Mouse (Mus musculus) neural tube, embryonic 12.5 days (tissue): Measurements from ENCODE around the gene Add1. TPM values are rescaled to one million over a fixed set of nuclear protein-coding genes. Genes with fewer than 3 reads are reported as not detected.
A peak's percentile ranks its signal among the peaks of the same experiment; 100 is the strongest.

ENCODE experiments used
- ATAC-seq: fragments of 200-750 bp; cut with Nextera tagmentation; 2 replicates; pipeline ENCODE4 v1.8.0; 2017; ENCODE audit warnings: low read depth, mild to moderate bottlenecking, moderate TSS enrichment, moderate library complexity; ENCODE audit not compliant: low FRiP score
- H3K27ac ChIP-seq: fragments of 300-500 bp; sonication (generic); 2 replicates; pipeline ENCODE4 v1.5.1; 2016
- H3K27me3 ChIP-seq: fragments of 300-500 bp; sonication (generic); replicated peaks from 2 replicates; pipeline ENCODE4 v1.6.1; 2016; ENCODE audit warnings: mild to moderate bottlenecking
- H3K36me3 ChIP-seq: fragments of 300-500 bp; sonication (generic); 2 replicates; pipeline ENCODE4 v1.6.1; 2016; ENCODE audit warnings: mild to moderate bottlenecking
- H3K4me1 ChIP-seq: fragments of 300-500 bp; sonication (generic); 2 replicates; pipeline ENCODE4 v1.6.1; 2016
- H3K4me2 ChIP-seq: fragments of 300-500 bp; sonication (generic); replicated peaks from 2 replicates; pipeline ENCODE4 v1.6.1; 2016; ENCODE audit warnings: mild to moderate bottlenecking
- H3K4me3 ChIP-seq: fragments of 300-500 bp; sonication (generic); 2 replicates; pipeline ENCODE4 v1.5.1; 2016
- H3K9ac ChIP-seq: fragments of 300-500 bp; sonication (generic); 2 replicates; pipeline ENCODE4 v1.6.1; 2016; ENCODE audit warnings: mild to moderate bottlenecking
- H3K9me3 ChIP-seq: fragments of 300-500 bp; sonication (generic); 2 replicates; pipeline ENCODE4 v1.6.1; 2016; ENCODE audit warnings: mild to moderate bottlenecking
- WGBS: fragments of 180-500 bp; shearing (Covaris S2); methylation state at CpG from one replicate; pipeline ENCODE4 v1.1.7; 2016; 5-methylcytosine and 5-hydroxymethylcytosine counted together
- polyA plus RNA-seq: library from polyadenylated mRNA; unstranded; fragments of >200 nt; fragmentation: Nextera tagmentation; extraction: Ambion mirVana; gene quantifications from 2 replicates; pipeline ENCODE4 v1.2.1, GENCODE M21; 2016

Gene Add1
- polyA plus RNA-seq, 1 experiment from 2014 or later: 218 TPM

DNA sequence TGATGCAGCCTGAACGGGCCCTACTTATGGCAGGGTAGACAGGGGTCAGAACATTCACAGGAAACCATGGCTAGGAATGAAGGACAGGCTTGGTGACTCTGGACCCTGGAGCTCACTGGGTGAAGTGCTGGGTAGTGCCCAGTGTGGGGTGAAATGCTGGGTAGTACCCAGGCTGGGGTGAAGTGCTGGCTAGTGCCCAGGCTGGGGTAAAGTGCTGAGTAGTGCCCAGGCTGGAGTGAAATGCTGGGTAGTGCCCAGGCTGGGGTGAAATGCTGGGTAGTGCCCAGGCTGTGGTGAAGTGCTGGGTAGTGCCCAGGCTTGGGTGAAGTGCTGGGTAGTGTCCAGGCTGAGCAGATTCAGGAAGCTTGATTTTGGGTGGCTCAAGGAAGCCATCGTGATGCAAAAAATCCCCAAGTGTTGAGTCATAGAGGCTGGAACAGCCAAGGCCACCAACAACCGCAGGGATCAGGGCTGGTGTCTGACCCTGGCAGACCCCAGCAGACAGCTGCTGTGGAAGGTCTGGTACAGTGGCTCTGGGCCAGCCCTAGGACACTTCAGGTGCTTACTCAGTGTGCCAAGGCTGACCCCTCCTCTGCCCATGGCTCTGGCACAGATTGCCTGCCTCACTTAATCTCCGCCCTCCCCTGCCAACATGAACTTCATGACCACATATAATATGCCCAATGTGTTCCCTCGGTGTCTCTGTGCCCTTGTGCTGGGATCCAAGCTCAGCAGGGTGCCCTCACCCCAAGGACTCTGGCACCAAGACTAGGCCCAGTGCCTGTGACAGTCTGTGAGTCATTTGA, 38.5 kb upstream of the Add1 start:
- 87% methylated on average over 5 of the region's 5 CpGs for WGBS
- Histone ChIP-seq H3K4me2 (no peak overlapping the region), H3K27ac (no peak overlapping the region), H3K36me3 (no peaks in the 10 kb centered on the region), H3K9ac (no peak overlapping the region), H3K27me3 (no peaks in the 10 kb centered on the region), H3K4me1 (no peaks in the 10 kb centered on the region), H3K9me3 (no peaks in the 10 kb centered on the region), H3K4me3 (no peak overlapping the region)
- no peak for ATAC-seq

- H3K9me3 ChIP-seq: no peaks in the 10 kb centered on the region
Observed at GRCm38 (mm10) chr5:34535831-34536230, 37.6 kb upstream of the Add1 start.

GRCm38 (mm10) chr5:34538079-34538478, 35.4 kb upstream of the Add1 start:
- no peak for ATAC-seq
- H3K27me3 ChIP-seq: no peaks in the 10 kb centered on the region
- 77% methylated on average over 7 of the region's 7 CpGs for WGBS
- H3K9me3 ChIP-seq: no peaks in the 10 kb centered on the region
- no peak overlapping the region for H3K4me3 ChIP-seq
- H3K9ac ChIP-seq: no peak overlapping the region
- no peaks in the 10 kb centered on the region for H3K36me3 ChIP-seq
- no peak overlapping the region for H3K27ac ChIP-seq
- no peak overlapping the region for H3K4me2 ChIP-seq
- no peaks in the 10 kb centered on the region for H3K4me1 ChIP-seq

More at GRCm38 (mm10) chr5:34535831-34536230, 37.6 kb upstream of the Add1 start:
- Histone ChIP-seq H3K36me3 (no peaks in the 10 kb centered on the region), H3K9ac (no peak overlapping the region), H3K4me2 (no peak overlapping the region), H3K27ac (no peak overlapping the region), H3K4me1 (no peaks in the 10 kb centered on the region), H3K4me3 (no peak overlapping the region), H3K27me3 (no peaks in the 10 kb centered on the region)
- 84% methylated on average over 7 of the region's 7 CpGs for WGBS
- ATAC-seq: no peak

GRCm38 (mm10) chr5:34538527-34538926, 34.9 kb upstream of the Add1 start:
- Histone ChIP-seq H3K36me3 (no peaks in the 10 kb centered on the region), H3K9ac (no peak overlapping the region), H3K4me2 (no peak overlapping the region), H3K4me1 (no peaks in the 10 kb centered on the region), H3K27ac (no peak overlapping the region), H3K4me3 (no peak overlapping the region), H3K9me3 (no peaks in the 10 kb centered on the region), H3K27me3 (no peaks in the 10 kb centered on the region)
- no peak for ATAC-seq
- WGBS: 43% methylated on average over 5 of the region's 5 CpGs

DNA sequence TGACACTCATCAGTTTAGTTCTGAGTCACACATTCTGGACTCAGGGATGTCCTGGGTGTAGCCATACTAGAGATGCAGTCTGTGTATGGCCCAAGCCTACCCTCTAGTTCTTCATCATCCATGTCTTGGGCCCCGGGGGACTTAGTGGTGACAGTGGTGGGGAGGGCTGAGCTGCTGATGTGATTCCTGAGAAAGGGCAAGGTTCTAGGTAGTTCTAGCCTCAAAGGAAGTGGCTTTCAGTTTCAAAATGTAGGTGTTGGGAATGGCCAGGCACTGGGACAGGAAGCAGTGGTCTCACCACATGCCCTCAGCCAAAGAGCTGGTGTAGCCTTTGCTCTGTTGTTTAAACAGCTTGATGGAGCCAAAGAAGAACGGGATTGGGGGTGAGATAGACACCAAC, 34.3 kb upstream of the Add1 start:
- H3K36me3 ChIP-seq: no peaks in the 10 kb centered on the region
- ATAC-seq: no peak
- no peak overlapping the region for H3K27ac ChIP-seq
- no peak overlapping the region for H3K9ac ChIP-seq
- H3K4me3 ChIP-seq: no peak overlapping the region
- WGBS: 83% methylated on average over 2 of the region's 2 CpGs
- no peaks in the 10 kb centered on the region for H3K4me1 ChIP-seq
- no peak overlapping the region for H3K4me2 ChIP-seq
- H3K9me3 ChIP-seq: no peaks in the 10 kb centered on the region
- H3K27me3 ChIP-seq: no peaks in the 10 kb centered on the region

GRCm38 (mm10) chr5:34542166-34542565, 31.3 kb upstream of the Add1 start:
- no peak overlapping the region for H3K9ac ChIP-seq
- H3K4me1 ChIP-seq: no peaks in the 10 kb centered on the region
- no peak for ATAC-seq
- H3K4me3 ChIP-seq: no peak overlapping the region
- WGBS: 71% methylated on average over 1 of the region's 1 CpGs
- H3K4me2 ChIP-seq: no peak overlapping the region
- no peaks in the 10 kb centered on the region for H3K9me3 ChIP-seq
- H3K27ac ChIP-seq: no peak overlapping the region
- H3K36me3 ChIP-seq: no peaks in the 10 kb centered on the region
- H3K27me3 ChIP-seq: no peaks in the 10 kb centered on the region

GRCm38 (mm10) chr5:34543114-34543513, 30.4 kb upstream of the Add1 start:
- H3K36me3 ChIP-seq: no peaks in the 10 kb centered on the region
- no peaks in the 10 kb centered on the region for H3K9me3 ChIP-seq
- WGBS: 59% methylated on average over 4 of the region's 4 CpGs
- H3K27ac ChIP-seq: no peak overlapping the region
- no peak overlapping the region for H3K4me2 ChIP-seq
- H3K4me1 ChIP-seq: no peaks in the 10 kb centered on the region
- no peak overlapping the region for H3K9ac ChIP-seq
- no peak for ATAC-seq
- H3K4me3 ChIP-seq: no peak overlapping the region
- H3K27me3 ChIP-seq: no peaks in the 10 kb centered on the region

DNA sequence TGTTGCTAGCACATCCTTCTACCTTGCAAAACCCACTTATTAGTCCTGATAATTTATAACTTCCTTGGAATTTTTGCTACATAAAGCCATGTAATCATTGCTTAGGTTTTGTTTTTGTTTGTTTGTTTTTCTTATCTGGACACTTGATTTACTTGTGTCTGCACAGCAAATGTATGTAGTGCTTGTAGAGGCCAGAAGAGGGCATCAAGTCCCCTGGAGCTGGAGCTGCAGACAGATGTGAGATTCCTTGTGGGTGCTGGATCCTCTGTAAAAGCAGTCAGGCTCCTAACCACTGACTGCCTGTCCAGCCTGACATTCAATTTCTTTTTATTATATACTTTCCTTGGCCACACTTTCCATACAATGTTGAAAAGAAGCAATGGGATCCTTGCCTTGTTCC, 26.1 kb upstream of the Add1 start:
- peaks cover 12% of the 10 kb centered on the region for H3K36me3 ChIP-seq
- H3K9me3 ChIP-seq: no peaks in the 10 kb centered on the region
- H3K4me1 ChIP-seq: peaks cover 16% of the 10 kb centered on the region
- H3K27ac ChIP-seq: no peak overlapping the region
- H3K9ac ChIP-seq: no peak overlapping the region
- no peaks in the 10 kb centered on the region for H3K27me3 ChIP-seq
- no peak for ATAC-seq
- H3K4me3 ChIP-seq: no peak overlapping the region
- H3K4me2 ChIP-seq: no peak overlapping the region

GRCm38 (mm10) chr5:34549135-34549482, 24.4 kb upstream of the Add1 start:
- Histone ChIP-seq H3K9me3 (no peaks in the 10 kb centered on the region), H3K9ac (peak overlapping the region; percentile 93; the same call in 1 of the 2 replicates), H3K4me3 (peak overlapping the region; percentile 84), H3K27ac (no peak overlapping the region), H3K27me3 (no peaks in the 10 kb centered on the region), H3K36me3 (peaks cover 23% of the 10 kb centered on the region), H3K4me2 (peak overlapping the region; percentile 66), H3K4me1 (peaks cover 16% of the 10 kb centered on the region)
- WGBS: 30% methylated on average over 8 of the region's 8 CpGs
- ATAC-seq: peak; percentile 35; the same call in 1 of the 2 replicates

- Histone ChIP-seq H3K9me3 (no peaks in the 10 kb centered on the region), H3K27ac (peak overlapping the region; percentile 37; the same call in 1 of the 2 replicates), H3K27me3 (no peaks in the 10 kb centered on the region), H3K36me3 (peaks cover 23% of the 10 kb centered on the region), H3K9ac (peak overlapping the region; percentile 93), H3K4me1 (peaks cover 16% of the 10 kb centered on the region), H3K4me2 (peak overlapping the region; percentile 66), H3K4me3 (peak overlapping the region; percentile 84)
- peak; percentile 85 for ATAC-seq
- under 1% methylated on average over 49 of the region's 49 CpGs for WGBS
Observed at GRCm38 (mm10) chr5:34549483-34550221, 23.8 kb upstream of the Add1 start.

DNA sequence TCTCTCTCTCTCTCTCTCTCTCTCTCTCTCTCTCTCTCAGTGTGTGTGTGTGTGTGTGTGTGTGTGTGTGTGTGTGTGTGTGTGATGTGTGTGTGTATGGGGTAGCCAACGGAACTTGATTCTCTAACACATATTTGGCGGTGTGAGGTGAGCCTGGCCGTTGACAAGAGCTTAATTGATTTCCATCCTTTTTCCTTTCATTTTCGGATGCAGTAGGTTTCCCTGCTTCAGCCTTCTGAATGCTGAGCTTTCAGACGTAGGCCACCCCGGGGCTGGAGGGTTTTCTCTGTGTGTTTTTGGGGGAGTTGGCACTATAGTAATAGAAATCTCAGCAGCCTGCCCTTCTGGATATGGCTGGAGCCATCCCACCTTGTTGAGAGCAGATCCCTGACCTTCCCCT, 23.2 kb upstream of the Add1 start:
- no peaks in the 10 kb centered on the region for H3K27me3 ChIP-seq
- H3K4me2 ChIP-seq: peak overlapping the region; percentile 66
- H3K4me3 ChIP-seq: peak overlapping the region; percentile 84
- no peak for ATAC-seq
- H3K9ac ChIP-seq: peak overlapping the region; percentile 93
- H3K4me1 ChIP-seq: peaks cover 16% of the 10 kb centered on the region
- H3K36me3 ChIP-seq: peaks cover 26% of the 10 kb centered on the region
- no peak overlapping the region for H3K27ac ChIP-seq
- WGBS: 22% methylated on average over 6 of the region's 6 CpGs
- no peaks in the 10 kb centered on the region for H3K9me3 ChIP-seq

DNA sequence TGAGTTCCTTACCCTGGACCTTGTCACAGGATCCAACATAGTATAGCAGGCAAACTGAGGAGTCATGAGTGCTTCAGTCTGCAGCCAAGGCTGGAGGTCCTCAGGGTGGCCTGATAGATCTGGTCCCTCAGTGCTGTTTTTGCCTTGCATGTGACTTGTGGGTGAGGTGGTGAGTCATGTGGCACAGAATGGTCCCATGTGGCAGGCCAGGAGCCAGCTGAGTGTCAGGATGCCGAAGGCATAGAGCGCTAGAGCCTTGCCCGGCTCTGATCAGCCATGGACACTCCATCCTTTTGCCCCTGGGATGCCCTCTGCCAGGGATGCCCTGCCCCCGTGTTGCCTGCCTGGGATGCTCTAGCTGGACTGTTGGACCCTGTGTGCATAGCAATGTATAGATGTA, 21.6 kb upstream of the Add1 start:
- no peak for ATAC-seq
- WGBS: 85% methylated on average over 4 of the region's 4 CpGs
- H3K4me3 ChIP-seq: no peak overlapping the region
- H3K27me3 ChIP-seq: no peaks in the 10 kb centered on the region
- H3K4me2 ChIP-seq: no peak overlapping the region
- H3K9me3 ChIP-seq: no peaks in the 10 kb centered on the region
- no peak overlapping the region for H3K9ac ChIP-seq
- peaks cover 42% of the 10 kb centered on the region for H3K36me3 ChIP-seq
- no peak overlapping the region for H3K27ac ChIP-seq
- H3K4me1 ChIP-seq: peaks cover 16% of the 10 kb centered on the region
